Mouse (Mus musculus): ENCODE measurements around the gene Ick. TPM values are rescaled to one million over a fixed set of nuclear protein-coding genes. Genes with fewer than 3 reads are reported as not detected.

Gene Ick
- total RNA-seq, 1 experiment, result 5.4 TPM

DNA sequence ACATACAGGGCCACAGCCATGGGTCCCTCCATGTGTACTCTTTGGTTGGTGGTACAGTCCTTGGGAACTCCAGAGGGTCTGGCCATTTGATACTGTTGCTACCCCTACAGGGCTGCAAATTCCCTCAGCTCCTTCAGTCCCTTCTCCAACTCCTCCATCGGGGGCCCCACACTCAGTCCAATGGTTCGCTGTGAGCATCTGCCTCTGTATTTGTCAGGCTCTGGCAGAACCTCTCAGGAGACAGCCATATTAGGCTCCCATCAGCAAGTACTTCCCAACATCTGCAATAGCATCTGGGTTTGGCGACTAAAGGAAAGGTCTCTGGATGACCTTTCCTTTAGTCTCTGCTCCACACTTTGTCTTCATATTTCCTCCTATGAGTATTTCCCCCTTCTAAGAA lies 102.5 kb downstream of the Ick start:
- H3K27ac ChIP-seq (ENCODE audit: insufficient read depth, low read depth, low read length, poor library complexity, severe bottlenecking), result no peak overlapping the region

GRCm38 (mm10) chr9:78212341-78213049 lies 103.5 kb downstream of the Ick start:
- no peak overlapping the region for H3K9ac ChIP-seq (ENCODE audit: insufficient read depth, low read depth, low read length, poor library complexity, severe bottlenecking)
- H3K4me1 ChIP-seq (ENCODE audit: control insufficient read depth in 2 of 2, insufficient read depth in 2 of 2, low read length in 2 of 2, poor library complexity in 1 of 2), result no peaks in the 10 kb centered on the region
- in situ Hi-C loops (cut with MboI; ENCODE audit: low sequenced_read_pairs in 2 of 2, unreplicated experiment in 2 of 2), result no loop called here
- H3K9me3 ChIP-seq (ENCODE audit: control insufficient read depth, insufficient read depth, low read depth, low read length), result no peaks in the 10 kb centered on the region
- DNase-seq (ENCODE audit: low read depth, low spot score), result no peak
- no peak overlapping the region for H3K27ac ChIP-seq (ENCODE audit: insufficient read depth, low read depth, low read length, poor library complexity, severe bottlenecking)
- TF ChIP-seq ZNF384 (IDR thresholded peaks at IDR 0.05; ENCODE audit: low read depth, low read length) (no peak), HCFC1 (IDR thresholded peaks at IDR 0.05; ENCODE audit: borderline replicate concordance, insufficient read depth, low read length) (no peak), ZC3H11A (IDR thresholded peaks at IDR 0.05; ENCODE audit: borderline replicate concordance, low read depth, low read length) (no peak), MAFK (IDR thresholded peaks at IDR 0.05; ENCODE audit: insufficient read depth, low read depth, low read length) (no peak)
- no peak overlapping the region for H3K4me3 ChIP-seq (ENCODE audit: insufficient read depth in 1 of 2, low read depth in 1 of 2, low read length in 2 of 2, poor library complexity in 1 of 2, severe bottlenecking in 1 of 2)
- H3K36me3 ChIP-seq (ENCODE audit: control insufficient read depth, insufficient read depth, low read length, poor library complexity, severe bottlenecking), result peaks cover 28% of the 10 kb centered on the region

More for the DNA sequence above, 102.5 kb downstream of the Ick start:
- H3K36me3 ChIP-seq (ENCODE audit: control insufficient read depth, insufficient read depth, low read length, poor library complexity, severe bottlenecking), result peaks cover 32% of the 10 kb centered on the region
- H3K9ac ChIP-seq (ENCODE audit: insufficient read depth, low read depth, low read length, poor library complexity, severe bottlenecking), result no peak overlapping the region
- in situ Hi-C loops (cut with MboI; ENCODE audit: low sequenced_read_pairs in 2 of 2, unreplicated experiment in 2 of 2), result no loop called here
- H3K4me3 ChIP-seq (ENCODE audit: insufficient read depth in 1 of 2, low read depth in 1 of 2, low read length in 2 of 2, poor library complexity in 1 of 2, severe bottlenecking in 1 of 2), result no peak overlapping the region
- no peak for TF ChIP-seq CHD2 (IDR thresholded peaks at IDR 0.05; ENCODE audit: low read depth, low read length)
- no peak for TF ChIP-seq HCFC1 (IDR thresholded peaks at IDR 0.05; ENCODE audit: borderline replicate concordance, insufficient read depth, low read length)
- TF ChIP-seq ZC3H11A (IDR thresholded peaks at IDR 0.05; ENCODE audit: borderline replicate concordance, low read depth, low read length), result no peak
- no peak for TF ChIP-seq ZNF384 (IDR thresholded peaks at IDR 0.05; ENCODE audit: low read depth, low read length)
- no peak for TF ChIP-seq MAFK (IDR thresholded peaks at IDR 0.05; ENCODE audit: insufficient read depth, low read depth, low read length)
- H3K4me1 ChIP-seq (ENCODE audit: control insufficient read depth in 2 of 2, insufficient read depth in 2 of 2, low read length in 2 of 2, poor library complexity in 1 of 2), result no peaks in the 10 kb centered on the region
- H3K9me3 ChIP-seq (ENCODE audit: control insufficient read depth, insufficient read depth, low read depth, low read length), result no peaks in the 10 kb centered on the region
- no peak for DNase-seq (ENCODE audit: low read depth, low spot score)

GRCm38 (mm10) chr9:78217074-78217473 lies 108.1 kb downstream of the Ick start:
- Histone ChIP-seq H3K9ac (ENCODE audit: insufficient read depth, low read depth, low read length, poor library complexity, severe bottlenecking) (no peak overlapping the region), H3K36me3 (ENCODE audit: control insufficient read depth, insufficient read depth, low read length, poor library complexity, severe bottlenecking) (no peaks in the 10 kb centered on the region), H3K9me3 (ENCODE audit: control insufficient read depth, insufficient read depth, low read depth, low read length) (no peaks in the 10 kb centered on the region), H3K27ac (ENCODE audit: insufficient read depth, low read depth, low read length, poor library complexity, severe bottlenecking) (no peak overlapping the region), H3K4me3 (ENCODE audit: insufficient read depth in 1 of 2, low read depth in 1 of 2, low read length in 2 of 2, poor library complexity in 1 of 2, severe bottlenecking in 1 of 2) (no peak overlapping the region), H3K4me1 (ENCODE audit: control insufficient read depth in 2 of 2, insufficient read depth in 2 of 2, low read length in 2 of 2, poor library complexity in 1 of 2) (no peaks in the 10 kb centered on the region)
- no peak for TF ChIP-seq ZC3H11A (IDR thresholded peaks at IDR 0.05; ENCODE audit: borderline replicate concordance, low read depth, low read length)
- no peak for DNase-seq (ENCODE audit: low read depth, low spot score)
- in situ Hi-C loops (cut with MboI; ENCODE audit: low sequenced_read_pairs in 2 of 2, unreplicated experiment in 2 of 2), result no loop called here

Other genes with a start within 250 kb of the Ick start
- gene Elovl5, start 191.8 kb upstream of the Ick start, total RNA-seq (2012; rRNA removed), result 118 and 166 TPM in 2 replicates
- gene Gcm1, start 57.3 kb upstream of the Ick start, total RNA-seq (2012; rRNA removed), result 0.48 and 1.4 TPM in 2 replicates
- gene Fbxo9, start 127 bp upstream of the Ick start, total RNA-seq (2012; rRNA removed), result 19.2 and 28.7 TPM in 2 replicates
- gene Gsta4, start 73.6 kb downstream of the Ick start, total RNA-seq (2012; rRNA removed), result 265 and 309 TPM in 2 replicates
- gene Gsta1, start 121.5 kb downstream of the Ick start, total RNA-seq (2012; rRNA removed), result not detected in 2 replicates
- gene Gm3776, start 147.9 kb downstream of the Ick start, total RNA-seq (2012; rRNA removed), result not detected in 2 replicates
- gene Gm10639, start 180.7 kb downstream of the Ick start, total RNA-seq (2012; rRNA removed), result not detected in 2 replicates
- gene Omt2a, start 205.6 kb downstream of the Ick start, total RNA-seq (2012; rRNA removed), result 0.31 TPM in 1 of 2 replicates, not detected in the other
- gene Omt2b, start 218.4 kb downstream of the Ick start, total RNA-seq (2012; rRNA removed), result not detected in 2 replicates
- gene Gsta2, start 246.6 kb downstream of the Ick start, total RNA-seq (2012; rRNA removed), result not detected in 2 replicates